Mouse (Mus musculus) neutrophil, adult 83 days (primary cell): ENCODE data around the gene Hist1h2br. TPM values are rescaled to one million over a fixed set of nuclear protein-coding genes. Genes with fewer than 3 reads are reported as not detected.

Experiments
- total RNA-seq, 2 experiments: library from RNA; stranded (reverse); gene quantifications; one replicate each; pipeline ENCODE4 v1.2.4; 2023

Gene Hist1h2br
- total RNA-seq = 1,000 to 10,000 TPM; 1,190 to 1,308 TPM

DNA sequence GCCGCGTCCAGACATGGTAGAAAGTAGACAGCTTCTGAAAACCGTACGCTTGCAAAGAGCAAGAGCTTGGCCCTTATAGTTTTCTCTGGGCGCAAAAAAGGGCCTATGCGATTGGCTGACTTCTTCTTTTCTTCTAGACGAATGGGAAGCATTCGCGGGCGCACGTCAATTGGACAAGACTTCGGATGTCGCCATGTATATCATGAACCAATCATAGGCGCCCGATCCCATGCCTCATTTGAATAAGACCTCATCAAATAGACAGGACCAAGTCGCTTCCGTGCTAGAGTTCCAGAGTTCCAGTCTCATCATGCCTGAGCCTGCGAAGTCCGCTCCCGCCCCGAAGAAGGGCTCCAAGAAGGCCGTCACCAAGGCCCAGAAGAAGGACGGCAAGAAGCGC, at the start of gene Hist1h2br, which contains the start of gene Hist1h2ap:
TSS of gene Hist1h2br (plus strand) at position 283 of the 400 bp plus-strand sequence.
TSS of gene Hist1h2ap (minus strand) at position 47 of the 400 bp plus-strand sequence.

DNA sequence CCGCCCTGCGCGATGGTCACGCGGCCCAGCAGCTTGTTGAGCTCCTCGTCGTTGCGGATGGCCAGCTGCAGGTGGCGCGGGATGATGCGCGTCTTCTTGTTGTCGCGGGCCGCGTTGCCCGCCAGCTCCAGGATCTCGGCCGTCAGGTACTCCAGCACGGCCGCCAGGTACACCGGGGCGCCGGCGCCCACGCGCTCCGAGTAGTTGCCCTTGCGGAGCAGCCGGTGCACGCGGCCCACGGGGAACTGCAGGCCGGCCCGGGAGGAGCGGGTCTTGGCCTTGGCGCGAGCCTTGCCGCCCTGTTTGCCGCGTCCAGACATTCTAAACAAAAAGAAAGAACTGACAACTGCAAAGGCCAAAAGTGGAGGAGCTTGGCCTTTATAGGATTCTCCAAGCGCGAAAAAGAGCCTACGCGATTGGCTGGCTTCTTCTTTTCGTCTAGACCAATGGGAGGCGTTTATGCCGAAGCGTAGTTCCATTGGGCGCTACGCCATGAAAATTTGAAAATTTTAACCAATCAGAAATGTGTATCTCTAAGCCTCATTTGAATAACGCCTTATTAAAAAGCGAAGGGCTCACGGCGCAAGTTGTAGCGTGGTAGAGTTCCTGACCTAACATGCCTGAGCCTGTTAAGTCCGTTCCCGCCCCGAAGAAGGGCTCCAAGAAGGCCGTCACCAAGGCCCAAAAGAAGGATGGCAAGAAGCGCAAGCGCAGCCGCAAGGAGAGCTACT, 46.5 kb upstream of the Hist1h2br start, which contains the start of the genes Hist1h2an and Hist1h2bp:
TSS of gene Hist1h2an (minus strand) at position 320 of the 731 bp plus-strand sequence.
TSS of gene Hist1h2bp (plus strand) at position 563 of the 731 bp plus-strand sequence.

GRCm38 (mm10) chr13:21810073-21810472, 23.5 kb upstream of the Hist1h2br start, which contains the start of the genes Hist1h2bq and Hist1h2ao:
TSS of gene Hist1h2bq (minus strand) at chr13:21810197.
TSS of gene Hist1h2ao (plus strand) at chr13:21810465.

DNA sequence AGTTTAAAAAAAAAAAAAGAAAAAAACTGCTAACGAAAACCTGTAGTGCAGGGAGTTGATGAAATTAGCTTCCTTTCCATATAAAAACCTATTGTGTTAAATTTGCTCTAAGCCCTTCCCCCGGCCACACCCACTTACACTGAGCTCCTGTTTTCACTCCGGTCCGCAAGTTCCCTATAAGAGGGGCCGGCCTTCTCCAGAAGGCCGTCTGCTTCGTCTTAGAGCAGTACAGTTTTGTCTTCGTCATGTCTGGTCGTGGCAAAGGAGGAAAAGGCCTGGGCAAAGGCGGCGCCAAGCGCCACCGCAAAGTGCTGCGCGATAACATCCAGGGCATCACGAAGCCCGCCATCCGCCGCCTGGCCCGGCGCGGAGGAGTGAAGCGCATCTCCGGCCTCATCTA, 22.0 kb upstream of the Hist1h2br start, which contains the start of gene Hist1h4m:
TSS of gene Hist1h4m (plus strand) at position 208 of the 400 bp plus-strand sequence.

GRCm38 (mm10) chr13:21831418-21832394, 1.8 kb upstream of the Hist1h2br start, which contains the start of gene Hist1h4n:
TSS of gene Hist1h4n (minus strand) at chr13:21832196.

Other genes with a start within 250 kb of the Hist1h2br start
- not detected for gene Olfr1362, start 219.7 kb upstream of the Hist1h2br start, total RNA-seq
- gene Olfr11, start 191.2 kb upstream of the Hist1h2br start, total RNA-seq = not detected
- gene Olfr1361, start 170.4 kb upstream of the Hist1h2br start, total RNA-seq = not detected
- not detected for gene Olfr1360, start 156.3 kb upstream of the Hist1h2br start, total RNA-seq
- gene Olfr1359, start 135.6 kb upstream of the Hist1h2br start, total RNA-seq = not detected
- 1,000 to 10,000 TPM; 1,112 to 1,155 TPM for gene Hist1h2bl, start 117.6 kb upstream of the Hist1h2br start, total RNA-seq
- gene Hist1h2ai, start 117.3 kb upstream of the Hist1h2br start, total RNA-seq = 100 to 1,000 TPM; 381 to 445 TPM
- 1,000 to 10,000 TPM; 1,706 to 1,716 TPM for gene Hist1h3h, start 116.1 kb upstream of the Hist1h2br start, total RNA-seq
- gene Hist1h2bm, start 111.7 kb upstream of the Hist1h2br start, total RNA-seq = 100 to 1,000 TPM; 312 to 338 TPM
- 100 to 1,000 TPM; 189 to 204 TPM for gene Hist1h4j, start 98.7 kb upstream of the Hist1h2br start, total RNA-seq
- 1,000 to 10,000 TPM; 2,442 to 2,952 TPM for gene Hist1h4k, start 83.2 kb upstream of the Hist1h2br start, total RNA-seq
- gene Hist1h2ak, start 79.9 kb upstream of the Hist1h2br start, total RNA-seq = 100 to 1,000 TPM; 484 to 517 TPM
- 100 to 1,000 TPM; 773 to 822 TPM for gene Hist1h2bn, start 79.6 kb upstream of the Hist1h2br start, total RNA-seq
- 100 to 1,000 TPM; 670 to 767 TPM for gene Hist1h1b, start 53.1 kb upstream of the Hist1h2br start, total RNA-seq
- 1,000 to 10,000 TPM; 1,415 to 1,653 TPM for gene Hist1h3i, start 50.4 kb upstream of the Hist1h2br start, total RNA-seq
- gene Hist1h2an, start 46.5 kb upstream of the Hist1h2br start, total RNA-seq = 100 to 1,000 TPM; 208 to 211 TPM
- 100 to 1,000 TPM; 541 to 563 TPM for gene Hist1h2bp, start 46.3 kb upstream of the Hist1h2br start, total RNA-seq
- 1,000 to 10,000 TPM; 1,187 to 1,287 TPM for gene Hist1h2bq, start 23.5 kb upstream of the Hist1h2br start, total RNA-seq
- 1,000 to 10,000 TPM; 2,421 to 2,630 TPM for gene Hist1h2ao, start 23.3 kb upstream of the Hist1h2br start, total RNA-seq
- gene Hist1h4m, start 22.0 kb upstream of the Hist1h2br start, total RNA-seq = 1,000 to 10,000 TPM; 1,420 to 1,801 TPM
- gene Hist1h4n, start 1.5 kb upstream of the Hist1h2br start, total RNA-seq = 1,000 to 10,000 TPM in 1 of 2 experiments, 100 to 1,000 TPM in 1; 619 to 1,159 TPM
- 100 to 1,000 TPM; 551 to 589 TPM for gene Hist1h2ap, start 236 bp upstream of the Hist1h2br start, total RNA-seq
- under 1 TPM; 0.35 to 0.60 TPM for gene Zfp184, start 111.4 kb downstream of the Hist1h2br start, total RNA-seq
- gene Pom121l2, start 147.5 kb downstream of the Hist1h2br start, total RNA-seq = not detected
- gene Prss16, start 176.0 kb downstream of the Hist1h2br start, total RNA-seq = 1 to 10 TPM; 2.5 to 2.8 TPM
- 100 to 1,000 TPM; 501 to 521 TPM for gene Hist1h2ah, start 201.8 kb downstream of the Hist1h2br start, total RNA-seq
- gene Hist1h2bk, start 202.1 kb downstream of the Hist1h2br start, total RNA-seq = 1,000 to 10,000 TPM; 1,519 to 1,594 TPM
- 100 to 1,000 TPM; 549 to 592 TPM for gene Hist1h4i, start 207.6 kb downstream of the Hist1h2br start, total RNA-seq
- 1,000 to 10,000 TPM; 1,023 to 1,050 TPM for gene Hist1h2ag, start 209.2 kb downstream of the Hist1h2br start, total RNA-seq
- 1,000 to 10,000 TPM; 1,049 to 1,157 TPM for gene Hist1h2bj, start 209.5 kb downstream of the Hist1h2br start, total RNA-seq